Mouse (Mus musculus): Measurements from ENCODE around the gene D830030K20Rik. TPM values are rescaled to one million over a fixed set of nuclear protein-coding genes. Genes with fewer than 3 reads are reported as not detected.
"Not testable (repeated sequence)": the region's sequence is repeated elsewhere in the genome, so short reads cannot be mapped to it uniquely, and the experiment has no call there.

D830030K20Rik gene
- 16.2 and 17.8 TPM in 2 replicates for polyA plus RNA-seq (2016; fragmentation: Nextera tagmentation; extraction: Ambion mirVana)

- H3K4me2 ChIP-seq (replicated peaks): peak within 1 kb of the TSS; percentile 77
- H3K4me3 ChIP-seq: peak within 1 kb of the TSS; percentile 50
- under 1% methylated on average over 26 of the region's 62 CpGs for WGBS
- H3K36me3 ChIP-seq; ATAC-seq (ENCODE audit: low FRiP score); H3K4me1 ChIP-seq; H3K27me3 ChIP-seq; H3K27ac ChIP-seq; H3K9me3 ChIP-seq (replicated peaks): not testable (repeated sequence)
- H3K9ac ChIP-seq: peak within 1 kb of the TSS; percentile 54
Measured at GRCm38 (mm10) chr14:3208272-3209152, at the start of gene D830030K20Rik. D830030K20Rik (plus strand) TSS chr14:3208488.

GRCm38 (mm10) chr14:3187955-3188354 is 20.3 kb upstream of the D830030K20Rik start, which contains the start of gene Gm5795:
Gm5795 (plus strand) TSS chr14:3188255.
- no CpG with 5 or more reads among the region's 2 CpGs for WGBS
- H3K27me3 ChIP-seq; ATAC-seq (ENCODE audit: low FRiP score); H3K27ac ChIP-seq; H3K36me3 ChIP-seq; H3K4me2 ChIP-seq (replicated peaks); H3K9ac ChIP-seq; H3K4me3 ChIP-seq; H3K9me3 ChIP-seq (replicated peaks); H3K4me1 ChIP-seq: not testable (repeated sequence)

GRCm38 (mm10) chr14:3209367-3209766 is 1.1 kb downstream of the D830030K20Rik start:
- not testable (repeated sequence) for H3K4me1 ChIP-seq; H3K4me2 ChIP-seq (replicated peaks); H3K9me3 ChIP-seq (replicated peaks); H3K9ac ChIP-seq; ATAC-seq (ENCODE audit: low FRiP score); H3K27me3 ChIP-seq; H3K4me3 ChIP-seq; H3K27ac ChIP-seq; H3K36me3 ChIP-seq
- WGBS: 15% methylated on average over 9 of the region's 11 CpGs

- H3K4me2 ChIP-seq (replicated peaks); H3K9ac ChIP-seq; H3K27me3 ChIP-seq; H3K27ac ChIP-seq; ATAC-seq (ENCODE audit: low FRiP score); H3K4me1 ChIP-seq; H3K36me3 ChIP-seq; H3K9me3 ChIP-seq (replicated peaks); H3K4me3 ChIP-seq: not testable (repeated sequence)
- 90% methylated on average over 2 of the region's 2 CpGs for WGBS
Measured at GRCm38 (mm10) chr14:3262531-3262930, 54.2 kb downstream of the D830030K20Rik start.

Other genes starting within 250 kb of the D830030K20Rik start
- not detected in 2 replicates for gene Gm2888, start 178.5 kb upstream of the D830030K20Rik start, polyA plus RNA-seq (2016; fragmentation: Nextera tagmentation; extraction: Ambion mirVana)
- gene Gm2897, start 159.2 kb upstream of the D830030K20Rik start, polyA plus RNA-seq (2016; fragmentation: Nextera tagmentation; extraction: Ambion mirVana): 6.4 and 7.5 TPM in 2 replicates
- gene Gm10340, start 74.5 kb upstream of the D830030K20Rik start, polyA plus RNA-seq (2016; fragmentation: Nextera tagmentation; extraction: Ambion mirVana): not detected in 2 replicates
- gene Gm5795, start 20.2 kb upstream of the D830030K20Rik start, polyA plus RNA-seq (2016; fragmentation: Nextera tagmentation; extraction: Ambion mirVana): not detected in 2 replicates
- gene Gm2956, start 124.1 kb downstream of the D830030K20Rik start, polyA plus RNA-seq (2016; fragmentation: Nextera tagmentation; extraction: Ambion mirVana): not detected in 2 replicates
- not detected in 2 replicates for gene Gm10413, start 186.6 kb downstream of the D830030K20Rik start, polyA plus RNA-seq (2016; fragmentation: Nextera tagmentation; extraction: Ambion mirVana)
- gene Gm10409, start 204.1 kb downstream of the D830030K20Rik start, polyA plus RNA-seq (2016; fragmentation: Nextera tagmentation; extraction: Ambion mirVana): 3.9 and 5.7 TPM in 2 replicates
- 2.1 and 2.4 TPM in 2 replicates for gene Gm3005, start 219.6 kb downstream of the D830030K20Rik start, polyA plus RNA-seq (2016; fragmentation: Nextera tagmentation; extraction: Ambion mirVana)
- gene Gm10408, start 240.9 kb downstream of the D830030K20Rik start, polyA plus RNA-seq (2016; fragmentation: Nextera tagmentation; extraction: Ambion mirVana): not detected in 2 replicates